Mouse (Mus musculus): ENCODE data around the gene Igf1r.
A peak's percentile ranks its signal among the peaks of the same experiment; 100 is the strongest.

Igf1r gene

GRCm38 (mm10) chr7:68227021-68227420 lies 274.4 kb downstream of the Igf1r start:
- no peak for DNase-seq (ENCODE audit: low spot score in 2 of 2)

GRCm38 (mm10) chr7:68227621-68228020 lies 275.0 kb downstream of the Igf1r start:
- no peak for DNase-seq (ENCODE audit: low spot score in 2 of 2)

DNA sequence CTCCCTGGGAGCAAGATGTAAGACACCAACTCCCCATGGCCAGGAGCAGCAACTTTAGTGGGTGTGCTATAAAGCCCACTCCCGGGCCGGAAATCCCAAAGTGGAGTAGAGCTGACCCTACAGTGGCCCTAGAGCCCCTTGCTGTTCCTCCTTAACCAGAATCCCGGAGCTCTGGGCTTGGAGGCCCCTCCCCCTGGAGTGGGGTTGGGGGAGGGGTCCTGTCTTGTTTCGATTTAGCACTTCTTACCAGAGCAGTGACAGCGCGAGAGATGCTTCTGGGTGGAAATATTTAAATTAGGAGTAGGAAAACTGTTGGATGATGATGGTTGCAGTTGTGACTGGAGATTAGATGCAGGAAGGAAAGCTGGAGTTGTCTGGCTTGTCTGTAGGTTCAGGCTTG lies 275.9 kb downstream of the Igf1r start:
- DNase-seq (ENCODE audit: low spot score in 2 of 2), result no peak

DNA sequence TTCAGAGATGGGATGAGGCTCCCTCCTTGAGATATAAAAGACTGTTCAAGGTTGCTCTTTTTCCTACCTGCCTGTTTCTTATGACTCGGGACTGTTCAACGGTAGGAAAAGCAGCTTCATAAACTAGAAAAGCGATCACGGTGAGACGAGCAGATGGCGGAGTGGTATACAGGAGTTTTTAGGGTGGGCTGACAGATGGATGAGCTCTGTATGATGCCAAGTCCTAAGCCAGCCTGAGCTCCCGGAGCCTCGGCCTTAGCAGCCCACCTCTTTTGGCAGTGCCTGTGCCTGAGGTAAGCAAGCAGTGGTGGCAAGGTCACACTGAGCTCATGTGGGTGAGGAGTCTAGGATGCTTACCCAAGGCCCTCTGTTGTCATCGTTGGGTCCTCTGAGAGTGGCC lies 278.2 kb downstream of the Igf1r start:
- no peak for DNase-seq (ENCODE audit: low spot score in 2 of 2)

- DNase-seq (ENCODE audit: low spot score in 2 of 2), result no peak
Observed at GRCm38 (mm10) chr7:68232521-68232920, 279.9 kb downstream of the Igf1r start.

DNA sequence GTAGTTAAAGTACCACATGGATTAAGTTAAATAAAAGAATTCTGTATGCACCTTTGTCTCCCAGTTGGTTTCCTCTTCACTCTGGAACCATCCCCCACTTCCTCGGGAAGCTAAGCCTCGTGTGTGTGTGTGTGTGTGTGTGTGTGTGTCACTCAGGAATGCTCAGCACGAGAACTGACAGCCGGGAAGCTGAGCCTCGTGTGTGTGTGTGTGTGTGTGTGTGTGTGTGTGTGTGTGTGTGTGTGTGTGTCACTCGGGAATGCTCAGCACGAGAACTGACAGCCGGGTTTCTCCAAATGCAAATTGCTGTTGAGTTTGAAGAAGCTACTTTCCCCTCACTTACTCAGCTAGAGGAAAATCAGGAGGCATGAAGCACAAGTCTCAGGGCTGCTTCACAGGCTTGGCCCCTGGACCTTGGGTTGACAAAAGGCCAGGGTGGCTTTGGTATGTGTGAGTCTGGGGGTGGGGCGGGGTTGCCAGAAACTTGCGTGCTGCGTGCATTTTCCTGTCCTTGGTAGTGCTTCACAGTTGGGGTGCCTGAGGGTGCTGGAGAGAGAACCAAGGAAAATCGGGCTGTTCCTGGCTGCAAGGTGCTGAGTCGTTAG lies 281.1 kb downstream of the Igf1r start:
- no peak for DNase-seq (ENCODE audit: low spot score in 2 of 2)

- DNase-seq (ENCODE audit: low spot score in 2 of 2), result no peak
Observed at GRCm38 (mm10) chr7:68236817-68237216, 284.2 kb downstream of the Igf1r start.

- DNase-seq (ENCODE audit: low spot score in 2 of 2), result no peak
Observed at GRCm38 (mm10) chr7:68239220-68239827, 286.7 kb downstream of the Igf1r start.

- DNase-seq (ENCODE audit: low spot score in 2 of 2), result no peak
Observed at GRCm38 (mm10) chr7:68241205-68241604, 288.6 kb downstream of the Igf1r start.

DNA sequence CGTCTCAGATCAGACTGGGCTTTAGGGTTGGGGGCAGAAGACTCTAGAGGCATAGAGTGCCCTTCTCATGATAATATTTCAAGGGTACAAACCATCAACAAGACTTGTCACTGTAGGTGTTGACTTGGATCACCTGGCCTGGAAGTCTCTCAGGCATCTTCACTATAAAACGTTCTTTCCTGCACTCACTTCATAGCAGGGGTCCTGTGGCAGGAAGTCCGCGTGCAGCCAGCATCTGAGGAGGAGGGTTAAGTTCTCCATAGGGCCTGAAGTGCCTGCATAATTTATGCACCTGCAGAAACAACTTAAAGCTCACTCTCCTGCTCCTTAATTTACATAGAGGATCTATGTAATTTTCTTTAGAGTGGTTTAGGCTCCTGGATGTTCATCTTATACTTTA lies 293.1 kb downstream of the Igf1r start:
- no peak for DNase-seq (ENCODE audit: low spot score in 2 of 2)

DNA sequence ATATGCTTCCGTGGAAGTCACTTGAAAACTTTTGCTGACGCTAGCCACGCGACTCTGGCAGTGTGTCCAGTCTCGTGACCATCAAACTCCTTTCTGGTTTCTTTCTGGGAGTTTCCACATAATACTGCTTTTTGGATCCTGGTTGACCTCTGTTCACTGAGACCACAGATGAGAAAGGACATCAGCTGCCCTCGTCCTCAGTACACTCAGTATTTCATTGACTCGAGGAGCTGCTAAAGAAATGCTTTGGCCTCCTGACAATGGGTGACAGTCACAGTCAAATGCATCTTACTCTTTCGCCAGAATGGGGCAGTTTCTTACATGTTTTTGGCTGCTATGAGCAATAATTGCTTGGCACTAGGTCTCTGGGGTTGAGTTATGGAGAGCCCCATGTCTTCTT lies 293.6 kb downstream of the Igf1r start:
- no peak for DNase-seq (ENCODE audit: low spot score in 2 of 2)

- no peak for DNase-seq (ENCODE audit: low spot score in 2 of 2)
Observed at GRCm38 (mm10) chr7:68250411-68250810, 297.8 kb downstream of the Igf1r start.

- no peak for DNase-seq (ENCODE audit: low spot score in 2 of 2)
Observed at GRCm38 (mm10) chr7:68250902-68251301, 298.3 kb downstream of the Igf1r start.

DNA sequence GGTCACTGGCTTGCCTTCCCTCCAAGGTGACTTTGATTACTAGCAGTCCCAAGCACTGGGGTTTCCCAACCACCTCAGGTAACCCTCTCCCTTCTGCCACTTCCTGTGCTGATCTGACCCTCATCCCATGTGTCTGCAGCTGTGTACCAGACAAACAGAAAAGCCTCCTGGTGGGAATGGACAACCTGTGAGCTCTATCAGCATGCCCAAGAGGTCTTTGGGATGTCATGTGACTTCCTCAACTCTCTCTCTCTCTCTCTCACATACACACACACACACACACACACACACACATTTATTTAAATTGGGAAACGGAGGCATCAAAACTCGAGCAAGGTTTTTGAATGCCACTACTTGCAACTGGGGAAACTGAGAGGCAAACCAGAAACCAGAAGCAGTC lies 305.1 kb downstream of the Igf1r start:
- no peak for DNase-seq (ENCODE audit: low spot score in 2 of 2)

DNA sequence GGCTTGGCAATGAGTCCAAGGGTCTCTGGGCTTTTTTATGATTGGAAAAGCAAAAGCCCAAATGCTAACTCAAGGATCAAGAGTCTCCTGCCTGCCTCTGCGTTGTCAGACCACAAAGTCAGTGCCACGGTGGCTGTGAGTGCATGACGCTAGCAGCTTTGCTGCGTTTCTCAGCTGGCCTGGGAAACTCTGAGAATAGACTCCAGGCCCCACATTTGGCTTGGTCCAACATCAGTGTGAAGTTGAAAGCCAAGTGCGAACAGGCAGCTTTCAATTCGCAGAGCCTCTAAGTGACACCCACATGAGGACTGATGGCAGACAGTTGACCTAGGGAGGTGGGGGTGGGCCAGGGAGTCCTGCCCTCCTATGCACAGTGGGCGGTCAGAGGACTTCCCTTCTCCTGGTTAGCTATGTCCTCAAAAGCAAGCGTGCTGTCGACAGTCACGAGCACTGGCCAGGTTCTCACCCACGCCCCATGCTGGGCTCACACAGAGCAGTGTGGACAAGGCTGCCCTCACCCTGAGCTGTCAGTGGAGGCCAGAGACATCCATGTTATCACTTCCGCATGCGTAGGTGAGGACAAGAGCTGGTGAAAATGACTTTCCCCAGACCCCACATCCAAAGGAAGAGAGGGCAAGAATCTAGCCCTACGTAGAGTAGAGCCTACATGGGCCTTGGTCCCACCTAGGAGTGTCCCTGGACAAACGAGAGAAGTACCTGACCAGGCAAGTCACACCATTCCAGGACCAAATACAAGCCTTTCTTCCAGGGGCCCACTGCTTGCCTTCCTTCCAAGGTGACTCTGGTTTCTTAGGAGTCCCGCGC lies 305.9 kb downstream of the Igf1r start:
- DNase-seq (ENCODE audit: low spot score in 2 of 2), result no peak

DNA sequence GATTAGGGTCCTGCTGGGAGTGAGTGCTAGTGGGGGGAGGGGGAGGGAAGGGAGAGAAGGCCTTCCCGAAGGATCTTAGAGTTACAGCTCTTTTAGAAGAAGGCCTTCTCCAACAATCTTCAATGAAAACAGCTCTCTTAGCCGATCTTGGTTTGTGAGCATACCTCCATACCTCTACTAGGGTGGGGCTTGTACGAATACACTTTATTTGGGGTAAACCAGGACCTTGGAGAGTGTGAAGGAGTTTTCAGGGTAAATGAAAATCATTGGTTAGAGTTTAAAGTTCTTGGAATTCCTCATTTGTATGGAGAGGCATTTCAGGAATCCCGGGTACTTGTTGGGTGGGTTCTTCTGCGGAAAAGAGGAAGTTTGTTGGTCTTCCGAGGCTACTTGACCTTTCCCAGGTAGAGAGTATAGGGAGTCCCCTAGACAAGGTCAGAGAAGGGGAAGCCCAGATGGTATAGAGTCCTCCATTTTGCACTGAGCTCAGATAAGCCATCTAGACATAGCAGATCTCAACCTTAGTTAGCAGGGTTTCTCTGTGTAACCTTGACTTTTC lies 307.0 kb downstream of the Igf1r start:
- no peak for DNase-seq (ENCODE audit: low spot score in 2 of 2)

- no peak for DNase-seq (ENCODE audit: low spot score in 2 of 2)
Observed at GRCm38 (mm10) chr7:68262612-68263200, 310.1 kb downstream of the Igf1r start.

GRCm38 (mm10) chr7:68263346-68264027 lies 310.9 kb downstream of the Igf1r start:
- no peak for DNase-seq (ENCODE audit: low spot score in 2 of 2)

GRCm38 (mm10) chr7:68264028-68264453 lies 311.4 kb downstream of the Igf1r start, which contains the start of gene Pgpep1l:
TSS of gene Pgpep1l (minus strand) at chr7:68264233.
- DNase-seq (ENCODE audit: low spot score in 2 of 2), result peak; percentile 26 to 68

- DNase-seq (ENCODE audit: low spot score in 2 of 2), result no peak
Observed at GRCm38 (mm10) chr7:68264531-68264930, 311.9 kb downstream of the Igf1r start.

- no peak for DNase-seq (ENCODE audit: low spot score in 2 of 2)
Observed at GRCm38 (mm10) chr7:68265391-68265790, 312.8 kb downstream of the Igf1r start.

- no peak for DNase-seq (ENCODE audit: low spot score in 2 of 2)
Observed at GRCm38 (mm10) chr7:68266691-68267090, 314.1 kb downstream of the Igf1r start.

All from urinary bladder, postnatal 4 days (tissue).